Mouse (Mus musculus): ENCODE data around the gene Rnf41.

DNA sequence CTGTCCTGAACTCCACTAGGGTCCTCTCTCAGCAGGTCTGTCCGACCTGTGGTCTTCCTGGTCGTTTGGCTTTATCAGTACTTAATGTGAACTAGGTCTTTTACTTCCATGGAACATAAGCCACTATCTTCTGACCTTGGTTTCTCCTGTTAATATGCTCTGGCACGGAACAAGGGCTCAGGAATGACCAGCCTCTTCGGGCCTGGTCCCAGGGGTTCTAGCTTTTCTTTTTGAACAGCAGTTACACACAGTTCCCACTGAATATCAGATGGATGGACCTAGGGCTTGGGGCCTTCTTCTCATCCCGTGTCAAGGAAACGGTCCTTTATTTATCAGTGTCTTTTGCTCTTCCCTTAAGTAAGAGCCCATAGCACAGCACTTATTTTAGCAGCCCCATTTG, 49.6 kb upstream of the Rnf41 start:
- no peak for TF ChIP-seq CTCF (IDR thresholded peaks at IDR 0.05; ENCODE audit: low read depth)
- no peak for TF ChIP-seq EP300 (IDR thresholded peaks at IDR 0.05; ENCODE audit: low read depth)

Data from heart, postnatal 0 days (tissue).